In the genomic region with DNA sequence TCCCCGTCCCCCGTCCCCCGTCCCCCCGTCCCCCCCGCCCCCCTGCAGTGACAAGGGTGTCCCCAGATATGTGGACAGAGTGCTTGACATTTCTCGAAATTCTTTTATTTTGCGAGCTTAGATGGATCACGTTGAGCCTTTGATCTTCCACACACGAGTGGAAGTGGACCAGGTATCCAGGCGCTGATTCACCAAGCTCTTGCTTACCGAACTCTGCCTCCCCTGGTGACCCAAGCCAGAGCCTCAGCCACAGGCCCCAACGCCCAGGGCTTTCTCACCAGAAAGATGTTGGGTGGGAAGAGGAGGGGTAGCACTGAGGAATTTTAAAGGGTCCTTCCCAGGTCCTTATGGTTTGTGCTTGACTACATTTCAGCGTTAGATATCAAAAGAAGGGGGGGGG, we compare ENCODE assay signal across 8 mouse cellular contexts. TPM values are rescaled to one million over a fixed set of nuclear protein-coding genes. Genes with fewer than 3 reads are reported as not detected.
DNase-seq lines count a peak whose midpoint lies in the region; ATAC-seq and TF ChIP-seq lines count a peak whose summit lies in the region.

No protein-coding gene starts in this region.

- no peak for DNase-seq in heart, postnatal 14 days
- peak; percentile 35 for DNase-seq in embryo, embryonic 9.5 days (ENCODE audit: extremely low spot score)
- no peak for DNase-seq in hindbrain, postnatal 0 days (ENCODE audit: low spot score)
- no peak for DNase-seq in midbrain, postnatal 0 days (ENCODE audit: low spot score)
- no peak for DNase-seq in frontal cortex, postnatal 10 days (ENCODE audit: low spot score in 2 of 2)
- DNase-seq in layer of hippocampus, adult 9-10 months (ENCODE audit: low spot score), result no peak

- no peaks in the 10 kb centered on the region for H3K9me3 ChIP-seq in heart, embryonic 14.5 days (ENCODE audit: control insufficient read depth, low read length)
- no peaks in the 10 kb centered on the region for H3K9me3 ChIP-seq in hindbrain, postnatal 0 days (ENCODE audit: low read length)
- H3K9me3 ChIP-seq in midbrain, postnatal 0 days (ENCODE audit: low read length), result no peaks in the 10 kb centered on the region

- peak overlapping the region; percentile 98 for H3K9ac ChIP-seq in heart, embryonic 14.5 days (ENCODE audit: low read length)
- peak overlapping the region; percentile 69 for H3K9ac ChIP-seq in hindbrain, postnatal 0 days (replicated peaks; ENCODE audit: low read length)
- H3K9ac ChIP-seq in midbrain, postnatal 0 days (replicated peaks; ENCODE audit: low read length, poor library complexity, severe bottlenecking), result peak overlapping the region; percentile 74

- H3K4me1 ChIP-seq in heart, embryonic 14.5 days (ENCODE audit: control insufficient read depth in 2 of 2, insufficient read depth in 2 of 2, low read length in 2 of 2), result peaks cover 15 to 37% of the 10 kb centered on the region in 2 experiments
- H3K4me1 ChIP-seq in hindbrain, postnatal 0 days (ENCODE audit: insufficient read depth, low read length), result 0 out of 2 replicates have a peak, but pooled peaks cover 3% of the 10 kb centered on the region
- H3K4me1 ChIP-seq in midbrain, postnatal 0 days (ENCODE audit: insufficient read depth, low read length), result no peaks in the 10 kb centered on the region

- intact Hi-C loops in heart, postnatal 14 days (cut with DNase I), result loop anchor here (2.0 to 5.0 kb wide), 2 partner anchors 40 to 57 kb away; no protein-coding TSS in a partner anchor

- no peaks in the 10 kb centered on the region for H3K27me3 ChIP-seq in heart, embryonic 14.5 days (ENCODE audit: control insufficient read depth, insufficient read depth, low read length)
- no peaks in the 10 kb centered on the region for H3K27me3 ChIP-seq in hindbrain, postnatal 0 days (ENCODE audit: insufficient read depth, low read length)
- H3K27me3 ChIP-seq in midbrain, postnatal 0 days (ENCODE audit: insufficient read depth, low read length), result no peaks in the 10 kb centered on the region

- peak overlapping the region; percentile 79 for H3K4me2 ChIP-seq in heart, embryonic 14.5 days (ENCODE audit: low read length)
- H3K4me2 ChIP-seq in hindbrain, postnatal 0 days (ENCODE audit: low read depth, low read length), result peak overlapping the region; percentile 95
- H3K4me2 ChIP-seq in midbrain, postnatal 0 days (ENCODE audit: low read depth, low read length, poor library complexity, severe bottlenecking), result peak overlapping the region; percentile 97

- peak overlapping the region; percentile 51 to 91; a peak in 3 of 4 replicates for H3K27ac ChIP-seq in heart, embryonic 14.5 days (replicated peaks in 1 of 2; ENCODE audit: control insufficient read depth in 1 of 2, insufficient read depth in 1 of 2, low read depth in 2 of 2, low read length in 2 of 2)
- no peak overlapping the region for H3K27ac ChIP-seq in hindbrain, postnatal 0 days
- no peak overlapping the region for H3K27ac ChIP-seq in midbrain, postnatal 0 days (ENCODE audit: low read depth, low read length)

- TF ChIP-seq CTCF in hindbrain, postnatal 0 days (IDR thresholded peaks at IDR 0.05; ENCODE audit: low read depth), result no peak
- no peak for TF ChIP-seq CTCF in midbrain, postnatal 0 days (IDR thresholded peaks at IDR 0.05)

- H3K36me3 ChIP-seq in heart, embryonic 14.5 days (ENCODE audit: control insufficient read depth, insufficient read depth, low read length), result peaks cover 13% of the 10 kb centered on the region; the same call in 1 of the 2 replicates
- no peaks in the 10 kb centered on the region for H3K36me3 ChIP-seq in hindbrain, postnatal 0 days (ENCODE audit: insufficient read depth, low read length)
- H3K36me3 ChIP-seq in midbrain, postnatal 0 days (ENCODE audit: insufficient read depth, low read length), result no peaks in the 10 kb centered on the region

- H3K4me3 ChIP-seq in heart, embryonic 14.5 days (ENCODE audit: control insufficient read depth in 1 of 2, insufficient read depth in 1 of 2, low read depth in 1 of 2, low read length in 2 of 2), result peak overlapping the region; percentile 68 to 80
- peak overlapping the region; percentile 72 for H3K4me3 ChIP-seq in hindbrain, postnatal 0 days (ENCODE audit: low read length)
- H3K4me3 ChIP-seq in midbrain, postnatal 0 days (ENCODE audit: low read depth, low read length), result peak overlapping the region; percentile 79

- 12% methylated on average over 13 of the region's 13 CpGs for WGBS in heart, embryonic 14.5 days
- WGBS in hindbrain, postnatal 0 days, result 7% methylated on average over 13 of the region's 13 CpGs
- 8% methylated on average over 13 of the region's 13 CpGs for WGBS in midbrain, postnatal 0 days

- ATAC-seq in heart, embryonic 14.5 days (ENCODE audit: insufficient number of reproducible peaks, insufficient read depth, low FRiP score, low read depth), result no peak
- ATAC-seq in hindbrain, postnatal 0 days, result peak; percentile 16; the same call in 1 of the 2 replicates
- no peak for ATAC-seq in midbrain, postnatal 0 days (ENCODE audit: low FRiP score)
- ATAC-seq in cerebellum, adult (ENCODE audit: insufficient number of reproducible peaks, low FRiP score, low TSS enrichment), result no peak

RNA-seq across cellular contexts. Expression of gene F2r, which starts 0.6 kb away (rescaled TPM):
- 128 and 133 TPM in 2 replicates for polyA plus RNA-seq in heart, embryonic 14.5 days (2014; fragmentation: Nextera tagmentation; extraction: Ambion mirVana)
- total RNA-seq in heart, postnatal 14 days (2021), result 10 to 100 TPM; 27.9 to 30.4 TPM
- 49.7 and 53.0 TPM in 2 replicates for total RNA-seq in hindbrain, postnatal 0 days (2014; rRNA removed)
- 34.6 and 36.9 TPM in 2 replicates for polyA plus RNA-seq in hindbrain, postnatal 0 days (2015; fragmentation: Nextera tagmentation; extraction: Ambion mirVana)
- 36.3 and 48.3 TPM in 2 replicates for total RNA-seq in midbrain, postnatal 0 days (2014; rRNA removed)
- 27.3 and 28.8 TPM in 2 replicates for polyA plus RNA-seq in midbrain, postnatal 0 days (2015; fragmentation: Nextera tagmentation; extraction: Ambion mirVana)

Comparison
In these comparisons a context has a peak if more than half of its experiments do, and no peak if none do; other contexts are left out.
1. H3K27ac ChIP-seq: peak in heart, embryonic 14.5 days (2 of 2); none in hindbrain, postnatal 0 days (single experiment) and midbrain, postnatal 0 days (single experiment).
2. Peak in every context shown above with its lines, with median percentiles within 50 percentile points of each other: H3K4me2 ChIP-seq, H3K4me3 ChIP-seq and H3K9ac ChIP-seq.